ENCODE assay signal across 9 mouse cellular contexts in the genomic region with DNA sequence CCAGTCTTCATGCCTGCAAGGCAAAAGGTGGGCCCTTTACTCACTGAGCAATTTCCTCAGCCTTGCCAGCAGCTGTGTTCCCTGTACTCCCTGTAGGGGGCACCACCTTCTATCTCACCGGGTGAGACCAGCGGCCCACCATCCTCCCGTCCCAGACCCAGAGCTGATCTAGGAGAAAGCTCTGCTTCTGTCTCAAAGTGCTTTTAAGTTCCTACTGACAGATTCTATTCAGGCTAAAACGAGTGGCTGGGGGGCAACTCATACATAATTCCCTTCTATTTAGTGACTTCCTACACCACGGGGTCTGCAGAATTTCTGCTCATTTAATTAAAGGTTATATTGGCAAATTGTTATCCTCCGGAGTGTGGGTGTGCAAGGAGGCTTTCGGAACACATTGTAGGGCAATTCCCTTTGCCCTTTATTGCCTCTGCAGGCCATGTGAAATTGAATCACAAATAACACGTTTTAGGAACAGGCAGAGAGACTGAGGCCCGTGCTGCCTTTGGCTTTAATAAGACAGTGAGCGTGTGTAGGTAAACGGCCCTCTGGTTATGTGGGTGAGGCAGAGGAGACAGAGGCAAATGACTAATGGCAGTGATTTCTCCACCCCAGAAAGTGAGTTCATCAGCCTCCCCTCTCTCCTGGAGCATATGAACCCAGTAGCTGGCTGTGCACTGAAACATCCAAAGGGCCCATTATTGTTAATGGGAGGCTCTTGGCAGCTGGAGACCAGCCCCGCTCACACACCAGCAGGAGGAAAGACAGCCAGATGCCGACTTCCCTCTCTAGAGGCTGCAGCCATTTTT. TPM values are rescaled to one million over a fixed set of nuclear protein-coding genes. Genes with fewer than 3 reads are reported as not detected.
DNase-seq lines count a peak whose midpoint lies in the region; ATAC-seq and TF ChIP-seq lines count a peak whose summit lies in the region.
"Had no signal": no experiment of that assay in that cellular context is flagged by ENCODE, and none has a peak within 500 bp of the region (broad histone marks: within the 10 kb centered on the region; RNA-seq: fewer than 3 reads in every experiment).

No protein-coding gene starts in this region.

- H3K27me3 ChIP-seq in limb, embryonic 10.5 days (ENCODE audit: low read depth, poor library complexity, severe bottlenecking): no peaks in the 10 kb centered on the region
- H3K27me3 ChIP-seq: heart, embryonic 13.5 days had no signal

- TF ChIP-seq CTCF in lung, adult 2 months (IDR thresholded peaks at IDR 0.05; ENCODE audit: insufficient read depth, low read length): peak; percentile 24; the same call in 1 of the 2 replicates

- H3K36me3 ChIP-seq in limb, embryonic 10.5 days: no peaks in the 10 kb centered on the region
- H3K36me3 ChIP-seq: heart, embryonic 13.5 days had no signal

- no peak for ATAC-seq in monocyte, adult 5-6 weeks (replicated peaks; ENCODE audit: insufficient number of reproducible peaks, low FRiP score, low TSS enrichment, poor library complexity, severe bottlenecking)

- no peaks in the 10 kb centered on the region for H3K9me3 ChIP-seq in limb, embryonic 10.5 days (replicated peaks)
- H3K9me3 ChIP-seq: heart, embryonic 13.5 days had no signal

- H3K4me3 ChIP-seq in lung, adult 2 months (replicated peaks; ENCODE audit: extremely low read depth, low read depth, low read length): no peak overlapping the region
- H3K4me3 ChIP-seq in limb, embryonic 10.5 days: no peak overlapping the region
- H3K4me3 ChIP-seq: heart, embryonic 13.5 days had no signal

- no peaks in the 10 kb centered on the region for H3K4me1 ChIP-seq in lung, adult 2 months (ENCODE audit: control insufficient read depth, insufficient read depth, low read length)
- no peaks in the 10 kb centered on the region for H3K4me1 ChIP-seq in limb, embryonic 10.5 days

- no peak for DNase-seq in lung, adult 2 months
- no peak for DNase-seq in lung, postnatal 10 days
- DNase-seq in embryo, embryonic 10.5 days (ENCODE audit: low spot score): peak; percentile 44
- DNase-seq in limb, embryonic 10.5 days (ENCODE audit: low spot score): peak; percentile 34
- peak; percentile 26 for DNase-seq in retina, embryonic 14.5 days (ENCODE audit: low spot score)
- DNase-seq in kidney, postnatal 14 days: no peak
- DNase-seq in gastrocnemius, postnatal 10 days: no peak

- no peak overlapping the region for H3K27ac ChIP-seq in limb, embryonic 10.5 days
- H3K27ac ChIP-seq: heart, embryonic 13.5 days had no signal

- TF ChIP-seq POLR2A in lung, adult 2 months (IDR thresholded peaks at IDR 0.05; ENCODE audit: borderline replicate concordance, extremely low read depth, low read depth, low read length): no peak

- WGBS in lung, adult 2 months: 69% methylated on average over 13 of the region's 13 CpGs
- 57% methylated on average over 13 of the region's 13 CpGs for WGBS in limb, embryonic 10.5 days

RNA-seq across cellular contexts. Expression of gene Gpr39, which starts 53.1 kb away (rescaled TPM):
- 4.5 and 5.5 TPM in 2 replicates for polyA plus RNA-seq in lung, adult 2 months (2012; rRNA removed)
- polyA plus RNA-seq in limb, embryonic 10.5 days (2016; fragmentation: Nextera tagmentation; extraction: Ambion mirVana): 0.34 TPM in 1 of 2 replicates, not detected in the other
- not detected in 3 replicates for total RNA-seq in monocyte, adult 5-6 weeks (2017)
- total RNA-seq in gastrocnemius, postnatal 10 days (2021): under 1 TPM; 0.14 to 0.34 TPM

Comparison
In these comparisons a context has a peak if more than half of its experiments do, and no peak if none do; other contexts are left out.
1. DNase-seq: peak in embryo, embryonic 10.5 days (single experiment), limb, embryonic 10.5 days (single experiment) and retina, embryonic 14.5 days (single experiment); none in lung, adult 2 months (single experiment), lung, postnatal 10 days (single experiment), kidney, postnatal 14 days (single experiment) and gastrocnemius, postnatal 10 days (single experiment).